Mouse (Mus musculus) heart, adult 2 months (tissue): Measurements from ENCODE around the gene Commd7. TPM values are rescaled to one million over a fixed set of nuclear protein-coding genes. Genes with fewer than 3 reads are reported as not detected.
"Not testable (repeated sequence)": the region's sequence is repeated elsewhere in the genome, so short reads cannot be mapped to it uniquely, and the experiment has no call there.

Experiments used
- DNase-seq, 2 experiments: peaks; one replicate each; pipeline ENCODE4 v3.0.0; 2021
- H3K27ac ChIP-seq: fragments of 200-600 bp; 2 replicates; pipeline ENCODE4 v1.8.1; 2022
- H3K27me3 ChIP-seq: fragments of 200-500 bp; 2 replicates; pipeline ENCODE4 v1.6.1; 2012; ENCODE audit warnings: mild to moderate bottlenecking, low read length, inconsistent platforms, mixed read lengths; ENCODE audit not compliant: control insufficient read depth, insufficient read depth
- H3K36me3 ChIP-seq: fragments of 200-500 bp; 2 replicates; pipeline ENCODE4 v1.6.1; 2012; ENCODE audit warnings: low read length, inconsistent platforms; ENCODE audit not compliant: control insufficient read depth, insufficient read depth
- H3K4me1 ChIP-seq: fragments of 200-500 bp; 2 replicates; pipeline ENCODE4 v1.6.1; 2011; ENCODE audit warnings: low read length; ENCODE audit not compliant: control insufficient read depth, insufficient read depth
- H3K4me3 ChIP-seq: fragments of 200-600 bp; 2 replicates; pipeline ENCODE4 v1.8.1; 2022
- H3K79me2 ChIP-seq: fragments of 200-500 bp; replicated peaks from 2 replicates; pipeline ENCODE4 v1.6.1; 2012; ENCODE audit warnings: mild to moderate bottlenecking, inconsistent platforms, low read length, moderate library complexity, mixed read lengths; ENCODE audit not compliant: control insufficient read depth, insufficient read depth
- H3K9ac ChIP-seq: fragments of 200-500 bp; 2 replicates; pipeline ENCODE4 v1.6.1; 2012; ENCODE audit warnings: low read depth, mild to moderate bottlenecking, control low read depth, inconsistent platforms, low read length, mixed read lengths
- CTCF ChIP-seq: fragments of 200-600 bp; IDR thresholded peaks from 2 replicates; pipeline ENCODE4 v1.8.1; 2022; ENCODE audit warnings: antibody characterized with exemption, mild to moderate bottlenecking, moderate library complexity
- EP300 ChIP-seq: fragments of 200-500 bp; IDR thresholded peaks from 2 replicates; pipeline ENCODE4 v1.6.1; 2011; ENCODE audit warnings: low read depth, low read length, control low read depth; ENCODE audit not compliant: insufficient read depth
- POLR2A ChIP-seq: fragments of 200-500 bp; IDR thresholded peaks from 2 replicates; pipeline ENCODE4 v1.6.1; 2011; ENCODE audit warnings: mild to moderate bottlenecking, low read depth, low read length, control low read depth; ENCODE audit not compliant: insufficient read depth
- WGBS: fragments of 180-500 bp; shearing (Covaris S2); methylation state at CpG from one replicate; pipeline ENCODE4 v1.1.7; 2018; 5-methylcytosine and 5-hydroxymethylcytosine counted together
- intact Hi-C: fragments of 180-260 bp; cut with DNase I; formaldehyde crosslinking; loops from one replicate; pipeline ENCODE4 v1.15.1; 2025
- polyA plus RNA-seq: library from polyadenylated mRNA; depleted of rRNA; stranded (reverse); fragments of >200 nt; gene quantifications from 2 replicates; pipeline ENCODE4 v1.2.3, GENCODE M21; 2012
- total RNA-seq, 2 experiments: library from RNA; stranded (reverse); gene quantifications; 2 replicates each; pipeline ENCODE4 v1.2.3; 2021

Gene Commd7
- total and polyA plus RNA-seq, 3 experiments = 11.2 to 13.2 (median 12.3) TPM

GRCm38 (mm10) chr2:153670111-153670510 is 37.5 kb upstream of the Commd7 start:
- H3K79me2 ChIP-seq = no peaks in the 10 kb centered on the region
- H3K27ac ChIP-seq = no peak overlapping the region
- no peak overlapping the region for H3K9ac ChIP-seq
- DNase-seq = no peak
- H3K4me1 ChIP-seq = no peaks in the 10 kb centered on the region
- intact Hi-C loops = no loop called here
- H3K4me3 ChIP-seq = no peak overlapping the region
- 51% methylated on average over 5 of the region's 5 CpGs for WGBS
- no peaks in the 10 kb centered on the region for H3K36me3 ChIP-seq
- TF ChIP-seq POLR2A (no peak), EP300 (no peak), CTCF (no peak)
- H3K27me3 ChIP-seq = no peaks in the 10 kb centered on the region

GRCm38 (mm10) chr2:153668754-153669376 is 36.3 kb upstream of the Commd7 start:
- no peak for TF ChIP-seq POLR2A
- peak; percentile 85 for TF ChIP-seq CTCF
- no peak overlapping the region for H3K4me3 ChIP-seq
- WGBS = 61% methylated on average over 7 of the region's 7 CpGs

GRCm38 (mm10) chr2:153665401-153665800 is 32.8 kb upstream of the Commd7 start:
- 81% methylated on average over 7 of the region's 7 CpGs for WGBS
- TF ChIP-seq EP300 (no peak), CTCF (no peak), POLR2A (no peak)
- Histone ChIP-seq H3K4me3 (no peak overlapping the region), H3K9ac (no peak overlapping the region), H3K27ac (no peak overlapping the region), H3K27me3 (no peaks in the 10 kb centered on the region), H3K36me3 (no peaks in the 10 kb centered on the region), H3K4me1 (no peaks in the 10 kb centered on the region), H3K79me2 (no peaks in the 10 kb centered on the region)
- no peak for DNase-seq
- intact Hi-C loops = loop anchor here (5.0 kb wide), 1 partner anchor 267 kb away; no protein-coding TSS in a partner anchor

More at GRCm38 (mm10) chr2:153668754-153669376, 36.3 kb upstream of the Commd7 start:
- Histone ChIP-seq H3K4me1 (no peaks in the 10 kb centered on the region), H3K27me3 (no peaks in the 10 kb centered on the region), H3K9ac (no peak overlapping the region), H3K27ac (no peak overlapping the region), H3K79me2 (no peaks in the 10 kb centered on the region), H3K36me3 (no peaks in the 10 kb centered on the region)
- DNase-seq = no peak
- intact Hi-C loops = loop anchor here (1.0 to 5.0 kb wide), 2 partner anchors 182 to 263 kb away; no protein-coding TSS in a partner anchor

- intact Hi-C loops = no loop called here
- WGBS = 57% methylated on average over 3 of the region's 3 CpGs
- Histone ChIP-seq H3K4me1 (no peaks in the 10 kb centered on the region), H3K79me2 (no peaks in the 10 kb centered on the region), H3K27me3 (no peaks in the 10 kb centered on the region), H3K9ac (no peak overlapping the region), H3K36me3 (no peaks in the 10 kb centered on the region), H3K27ac (no peak overlapping the region), H3K4me3 (no peak overlapping the region)
- no peak for DNase-seq
- TF ChIP-seq POLR2A (no peak), CTCF (no peak), EP300 (no peak)
These were observed 28.0 kb upstream of the Commd7 start for GRCm38 (mm10) chr2:153660616-153661015.

- H3K27ac ChIP-seq, H3K9ac ChIP-seq, H3K4me1 ChIP-seq, intact Hi-C loops, H3K36me3 ChIP-seq, H3K4me3 ChIP-seq, H3K27me3 ChIP-seq, DNase-seq, H3K79me2 ChIP-seq: not testable (repeated sequence)
- WGBS = 82% methylated on average over 8 of the region's 8 CpGs
These were observed 25.1 kb upstream of the Commd7 start for GRCm38 (mm10) chr2:153657659-153658058.

- intact Hi-C loops = no loop called here
- no peaks in the 10 kb centered on the region for H3K36me3 ChIP-seq
- TF ChIP-seq POLR2A (no peak), CTCF (no peak), EP300 (no peak)
- WGBS = 76% methylated on average over 3 of the region's 3 CpGs
- DNase-seq = no peak
- H3K27me3 ChIP-seq = no peaks in the 10 kb centered on the region
- H3K27ac ChIP-seq = no peak overlapping the region
- peaks cover 5% of the 10 kb centered on the region for H3K4me1 ChIP-seq
- no peak overlapping the region for H3K4me3 ChIP-seq
- no peaks in the 10 kb centered on the region for H3K79me2 ChIP-seq
- H3K9ac ChIP-seq = no peak overlapping the region
These were observed 19.1 kb upstream of the Commd7 start for GRCm38 (mm10) chr2:153651681-153652080.
